Mouse (Mus musculus): ENCODE measurements around the gene Sfrp5.
A peak's percentile ranks its signal among the peaks of the same experiment; 100 is the strongest.

Gene Sfrp5

GRCm38 (mm10) chr19:42176841-42177240 lies 25.2 kb downstream of the Sfrp5 start:
- DNase-seq (ENCODE audit: low read depth, low spot score) = no peak
- no peaks in the 10 kb centered on the region for H3K27me3 ChIP-seq (ENCODE audit: control insufficient read depth, insufficient read depth, low read length, poor library complexity, severe bottlenecking)
- H3K36me3 ChIP-seq (ENCODE audit: control insufficient read depth, insufficient read depth, low read length, poor library complexity, severe bottlenecking) = peaks cover 5% of the 10 kb centered on the region; the same call in 1 of the 2 replicates

- H3K27me3 ChIP-seq (ENCODE audit: control insufficient read depth, insufficient read depth, low read length, poor library complexity, severe bottlenecking) = no peaks in the 10 kb centered on the region
- DNase-seq (ENCODE audit: low read depth, low spot score) = peak; percentile 97
- H3K36me3 ChIP-seq (ENCODE audit: control insufficient read depth, insufficient read depth, low read length, poor library complexity, severe bottlenecking) = no peaks in the 10 kb centered on the region
These were observed 31.8 kb downstream of the Sfrp5 start for GRCm38 (mm10) chr19:42170025-42170969.

GRCm38 (mm10) chr19:42169322-42169975 lies 32.6 kb downstream of the Sfrp5 start:
- Histone ChIP-seq H3K36me3 (ENCODE audit: control insufficient read depth, insufficient read depth, low read length, poor library complexity, severe bottlenecking) (no peaks in the 10 kb centered on the region), H3K27me3 (ENCODE audit: control insufficient read depth, insufficient read depth, low read length, poor library complexity, severe bottlenecking) (no peaks in the 10 kb centered on the region)
- DNase-seq (ENCODE audit: low read depth, low spot score) = no peak

GRCm38 (mm10) chr19:42167489-42167888 lies 34.6 kb downstream of the Sfrp5 start:
- no peaks in the 10 kb centered on the region for H3K36me3 ChIP-seq (ENCODE audit: control insufficient read depth, insufficient read depth, low read length, poor library complexity, severe bottlenecking)
- no peak for DNase-seq (ENCODE audit: low read depth, low spot score)
- no peaks in the 10 kb centered on the region for H3K27me3 ChIP-seq (ENCODE audit: control insufficient read depth, insufficient read depth, low read length, poor library complexity, severe bottlenecking)

- H3K36me3 ChIP-seq (ENCODE audit: control insufficient read depth, insufficient read depth, low read length, poor library complexity, severe bottlenecking) = no peaks in the 10 kb centered on the region
- no peaks in the 10 kb centered on the region for H3K27me3 ChIP-seq (ENCODE audit: control insufficient read depth, insufficient read depth, low read length, poor library complexity, severe bottlenecking)
- no peak for DNase-seq (ENCODE audit: low read depth, low spot score)
These were observed 35.3 kb downstream of the Sfrp5 start for GRCm38 (mm10) chr19:42166766-42167165.

GRCm38 (mm10) chr19:42166130-42166529 lies 35.9 kb downstream of the Sfrp5 start:
- no peaks in the 10 kb centered on the region for H3K36me3 ChIP-seq (ENCODE audit: control insufficient read depth, insufficient read depth, low read length, poor library complexity, severe bottlenecking)
- no peaks in the 10 kb centered on the region for H3K27me3 ChIP-seq (ENCODE audit: control insufficient read depth, insufficient read depth, low read length, poor library complexity, severe bottlenecking)
- DNase-seq (ENCODE audit: low read depth, low spot score) = peak; percentile 85

GRCm38 (mm10) chr19:42164188-42164587 lies 37.9 kb downstream of the Sfrp5 start:
- H3K27me3 ChIP-seq (ENCODE audit: control insufficient read depth, insufficient read depth, low read length, poor library complexity, severe bottlenecking) = no peaks in the 10 kb centered on the region
- no peak for DNase-seq (ENCODE audit: low read depth, low spot score)
- no peaks in the 10 kb centered on the region for H3K36me3 ChIP-seq (ENCODE audit: control insufficient read depth, insufficient read depth, low read length, poor library complexity, severe bottlenecking)

- no peaks in the 10 kb centered on the region for H3K27me3 ChIP-seq (ENCODE audit: control insufficient read depth, insufficient read depth, low read length, poor library complexity, severe bottlenecking)
- no peak for DNase-seq (ENCODE audit: low read depth, low spot score)
- no peaks in the 10 kb centered on the region for H3K36me3 ChIP-seq (ENCODE audit: control insufficient read depth, insufficient read depth, low read length, poor library complexity, severe bottlenecking)
These were observed 38.3 kb downstream of the Sfrp5 start, which contains the start of gene Zfyve27 for GRCm38 (mm10) chr19:42163764-42164163. Gene Zfyve27 (plus strand): TSS chr19:42163951.

- Histone ChIP-seq H3K36me3 (ENCODE audit: control insufficient read depth, insufficient read depth, low read length, poor library complexity, severe bottlenecking) (no peaks in the 10 kb centered on the region), H3K27me3 (ENCODE audit: control insufficient read depth, insufficient read depth, low read length, poor library complexity, severe bottlenecking) (no peaks in the 10 kb centered on the region)
- no peak for DNase-seq (ENCODE audit: low read depth, low spot score)
These were observed 43.6 kb downstream of the Sfrp5 start for GRCm38 (mm10) chr19:42158246-42159017.

GRCm38 (mm10) chr19:42157493-42158237 lies 44.4 kb downstream of the Sfrp5 start:
- Histone ChIP-seq H3K27me3 (ENCODE audit: control insufficient read depth, insufficient read depth, low read length, poor library complexity, severe bottlenecking) (no peaks in the 10 kb centered on the region), H3K36me3 (ENCODE audit: control insufficient read depth, insufficient read depth, low read length, poor library complexity, severe bottlenecking) (no peaks in the 10 kb centered on the region)
- DNase-seq (ENCODE audit: low read depth, low spot score) = peak; percentile 28

GRCm38 (mm10) chr19:42151990-42152389 lies 50.1 kb downstream of the Sfrp5 start:
- Histone ChIP-seq H3K36me3 (ENCODE audit: control insufficient read depth, insufficient read depth, low read length, poor library complexity, severe bottlenecking) (no peaks in the 10 kb centered on the region), H3K27me3 (ENCODE audit: control insufficient read depth, insufficient read depth, low read length, poor library complexity, severe bottlenecking) (no peaks in the 10 kb centered on the region)
- peak; percentile 82 for DNase-seq (ENCODE audit: low read depth, low spot score)

GRCm38 (mm10) chr19:42148569-42148860 lies 53.5 kb downstream of the Sfrp5 start:
- H3K36me3 ChIP-seq (ENCODE audit: control insufficient read depth, insufficient read depth, low read length, poor library complexity, severe bottlenecking) = no peaks in the 10 kb centered on the region
- DNase-seq (ENCODE audit: low read depth, low spot score) = no peak
- H3K27me3 ChIP-seq (ENCODE audit: control insufficient read depth, insufficient read depth, low read length, poor library complexity, severe bottlenecking) = no peaks in the 10 kb centered on the region

Data from splenic B cell, adult 2 months (primary cell).